Mouse (Mus musculus): ENCODE measurements around the gene Taar1.
A peak's percentile ranks its signal among the peaks of the same experiment; 100 is the strongest.

- TF ChIP-seq CTCF (IDR thresholded peaks at IDR 0.05; ENCODE audit: low read depth) (peak; percentile 68), EP300 (IDR thresholded peaks at IDR 0.05; ENCODE audit: low read depth) (no peak)
Observed at GRCm38 (mm10) chr10:23942465-23942864, 22.3 kb downstream of the Taar1 start.

All from liver, embryonic 14.5 days (tissue).